Mouse (Mus musculus) liver, postnatal 0 days (tissue): ENCODE data around the gene Lrch1. TPM values are rescaled to one million over a fixed set of nuclear protein-coding genes. Genes with fewer than 3 reads are reported as not detected.

Experiments
- ATAC-seq: fragments of 200-750 bp; cut with Nextera tagmentation; 2 replicates; pipeline ENCODE4 v1.8.0; 2017; ENCODE audit warnings: mild to moderate bottlenecking, moderate library complexity
- DNase-seq: peaks from one replicate; pipeline ENCODE4 v3.0.0-alpha.2; 2016
- H3K27ac ChIP-seq: fragments of 300-500 bp; sonication (generic); 2 replicates; pipeline ENCODE4 v1.5.1; 2014; ENCODE audit warnings: antibody characterized with exemption, moderate library complexity, mild to moderate bottlenecking, low read depth
- H3K27me3 ChIP-seq: fragments of 300-500 bp; sonication (generic); 2 replicates; pipeline ENCODE4 v1.6.1; 2014; ENCODE audit warnings: low read length, control low read depth, mixed read lengths; ENCODE audit not compliant: insufficient read depth
- H3K36me3 ChIP-seq: fragments of 300-500 bp; sonication (generic); replicated peaks from 2 replicates; pipeline ENCODE4 v1.6.1; 2014; ENCODE audit warnings: mild to moderate bottlenecking, control low read depth, low read length, moderate library complexity, mixed read lengths; ENCODE audit not compliant: insufficient read depth
- H3K4me1 ChIP-seq: fragments of 300-500 bp; sonication (generic); 2 replicates; pipeline ENCODE4 v1.6.1; 2014; ENCODE audit warnings: antibody characterized with exemption, mild to moderate bottlenecking, control low read depth; ENCODE audit not compliant: insufficient read depth
- H3K4me2 ChIP-seq: fragments of 300-500 bp; sonication (generic); 2 replicates; pipeline ENCODE4 v1.6.1; 2014; ENCODE audit warnings: low read depth, mild to moderate bottlenecking, low read length, moderate library complexity, mixed read lengths
- H3K4me3 ChIP-seq: fragments of 300-500 bp; sonication (generic); 2 replicates; pipeline ENCODE4 v1.5.1; 2014; ENCODE audit warnings: low read depth, low read length
- H3K9ac ChIP-seq: fragments of 300-500 bp; sonication (generic); replicated peaks from 2 replicates; pipeline ENCODE4 v1.6.1; 2014; ENCODE audit warnings: mild to moderate bottlenecking, moderate library complexity
- H3K9me3 ChIP-seq: fragments of 300-500 bp; sonication (generic); 2 replicates; pipeline ENCODE4 v1.6.1; 2016; ENCODE audit warnings: mild to moderate bottlenecking, control low read depth, low read length, mixed read lengths
- CTCF ChIP-seq: sonication (generic); IDR thresholded peaks from 2 replicates; pipeline ENCODE4 v1.5.1; 2016; ENCODE audit warnings: antibody characterized with exemption, low read depth
- EP300 ChIP-seq: IDR thresholded peaks from 2 replicates; pipeline ENCODE4 v1.6.1; 2016; ENCODE audit warnings: antibody characterized with exemption, low read depth, mild to moderate bottlenecking
- WGBS: fragments of 180-500 bp; shearing (Covaris S2); extraction: QIAGEN DNeasy Blood & Tissue Kit; methylation state at CpG from one replicate; pipeline ENCODE4 v1.1.7; 2014; ENCODE audit not compliant: insufficient replicate concordance; 5-methylcytosine and 5-hydroxymethylcytosine counted together
- polyA plus RNA-seq: library from polyadenylated mRNA; unstranded; fragments of >200 nt; fragmentation: Nextera tagmentation; extraction: Ambion mirVana; gene quantifications from 2 replicates; pipeline ENCODE4 v1.2.1, GENCODE M21; 2015

Lrch1 gene
- polyA plus RNA-seq, 1 experiment from 2014 or later, result 3.6 TPM

DNA sequence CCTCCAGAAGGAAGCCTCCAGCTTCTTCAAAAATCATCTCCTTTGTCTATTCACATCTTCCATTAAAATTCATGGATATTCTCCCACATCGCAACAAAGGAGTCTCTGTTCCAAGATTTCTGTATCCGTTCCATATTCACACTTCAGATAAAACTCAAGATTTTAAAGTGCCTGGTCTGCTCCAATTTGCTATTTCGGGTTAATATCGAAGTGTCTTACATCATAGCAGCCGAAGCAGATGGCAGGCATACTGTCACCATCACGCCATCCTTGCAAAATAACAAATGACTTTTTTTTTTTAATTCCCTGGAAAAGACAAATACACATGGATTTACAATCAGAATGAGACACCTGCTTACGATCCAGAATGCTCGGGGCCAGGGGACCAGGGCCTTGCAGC lies 40.0 kb downstream of the Lrch1 start:
- ATAC-seq, result no peak

DNA sequence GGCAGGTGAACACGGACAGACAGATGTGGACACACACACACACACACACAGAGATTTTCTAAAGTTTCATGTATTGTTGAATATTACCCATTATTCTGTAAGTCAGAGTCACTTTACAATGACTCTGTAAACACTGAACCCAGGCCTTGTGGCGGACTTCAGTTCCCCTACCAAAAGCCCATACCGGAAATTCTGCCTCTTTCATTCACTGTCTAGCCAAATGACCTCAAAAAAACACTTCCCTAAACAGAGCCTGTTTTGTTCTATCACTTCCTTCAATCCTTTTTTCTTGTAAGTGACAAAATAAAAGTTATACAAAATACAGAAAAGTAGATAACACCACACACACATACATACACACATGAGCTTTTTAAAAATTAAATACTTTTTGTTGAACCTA lies 41.7 kb downstream of the Lrch1 start:
- Histone ChIP-seq H3K9ac (no peak overlapping the region), H3K4me1 (peaks cover 20% of the 10 kb centered on the region), H3K9me3 (no peaks in the 10 kb centered on the region), H3K4me2 (no peak overlapping the region), H3K4me3 (no peak overlapping the region), H3K36me3 (no peaks in the 10 kb centered on the region), H3K27me3 (no peaks in the 10 kb centered on the region), H3K27ac (no peak overlapping the region)
- TF ChIP-seq CTCF, result no peak
- TF ChIP-seq EP300, result no peak
- WGBS, result 44% methylated on average over 3 of the region's 3 CpGs
- no peak for DNase-seq
- no peak for ATAC-seq

More for the DNA sequence above, 40.0 kb downstream of the Lrch1 start:
- H3K9me3 ChIP-seq, result no peaks in the 10 kb centered on the region
- no peak overlapping the region for H3K9ac ChIP-seq
- H3K4me1 ChIP-seq, result peaks cover 20% of the 10 kb centered on the region
- H3K27me3 ChIP-seq, result no peaks in the 10 kb centered on the region
- DNase-seq, result no peak
- no peak overlapping the region for H3K27ac ChIP-seq
- H3K4me3 ChIP-seq, result no peak overlapping the region
- no peak overlapping the region for H3K4me2 ChIP-seq
- TF ChIP-seq EP300 (no peak), CTCF (no peak)
- 85% methylated on average over 8 of the region's 8 CpGs for WGBS
- no peaks in the 10 kb centered on the region for H3K36me3 ChIP-seq

DNA sequence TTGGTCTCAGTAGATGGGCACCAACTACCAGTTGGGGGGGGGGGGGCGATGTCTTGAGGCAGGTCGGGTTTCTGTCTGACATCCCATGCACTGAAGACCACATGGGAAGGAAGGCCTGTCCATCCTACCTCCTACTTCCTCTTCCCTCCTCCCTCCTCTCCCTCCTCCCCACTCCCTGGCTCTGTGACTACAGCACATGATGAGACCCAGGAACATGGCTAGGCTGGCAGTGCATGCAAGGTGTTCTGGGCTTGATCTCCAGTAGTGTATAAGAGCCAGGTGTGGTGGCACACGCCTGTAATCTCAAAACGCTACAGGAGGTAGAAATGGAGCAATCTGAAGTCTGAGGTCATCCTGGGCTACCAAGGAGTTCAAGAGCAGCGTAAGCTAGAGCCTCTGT lies 43.2 kb downstream of the Lrch1 start:
- H3K4me3 ChIP-seq, result no peak overlapping the region
- no peak for DNase-seq
- H3K27ac ChIP-seq, result no peak overlapping the region
- H3K4me1 ChIP-seq, result peaks cover 26% of the 10 kb centered on the region
- no peaks in the 10 kb centered on the region for H3K36me3 ChIP-seq
- no peak overlapping the region for H3K4me2 ChIP-seq
- TF ChIP-seq CTCF (no peak), EP300 (no peak)
- H3K9ac ChIP-seq, result no peak overlapping the region
- no peaks in the 10 kb centered on the region for H3K27me3 ChIP-seq
- WGBS, result 71% methylated on average over 5 of the region's 5 CpGs
- no peak for ATAC-seq
- no peaks in the 10 kb centered on the region for H3K9me3 ChIP-seq

DNA sequence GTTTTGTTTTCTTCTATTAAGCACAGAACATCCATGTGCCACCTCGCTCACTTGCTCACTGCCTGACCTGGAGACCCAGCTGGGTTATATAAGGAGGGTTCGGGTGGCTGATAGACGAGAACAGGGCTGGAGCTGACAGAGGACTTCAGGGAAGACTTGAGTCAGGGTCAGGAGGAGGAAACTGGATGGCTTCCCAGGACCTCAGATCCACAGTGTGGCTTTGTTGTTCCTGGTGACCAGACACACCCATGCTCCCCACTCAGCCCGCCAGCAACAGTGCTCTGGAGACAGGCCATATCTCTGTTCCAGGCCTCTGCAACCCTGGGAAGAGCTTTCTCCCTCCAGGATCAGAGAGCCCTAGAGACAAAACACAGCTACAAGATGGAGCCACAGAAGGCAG lies 44.6 kb downstream of the Lrch1 start:
- no peak for TF ChIP-seq EP300
- no peak for TF ChIP-seq CTCF
- Histone ChIP-seq H3K27me3 (no peaks in the 10 kb centered on the region), H3K4me1 (peaks cover 26% of the 10 kb centered on the region), H3K9me3 (no peaks in the 10 kb centered on the region), H3K4me2 (no peak overlapping the region), H3K9ac (no peak overlapping the region), H3K27ac (no peak overlapping the region), H3K36me3 (no peaks in the 10 kb centered on the region), H3K4me3 (no peak overlapping the region)
- no peak for ATAC-seq
- WGBS, result 75% methylated on average over 4 of the region's 4 CpGs
- DNase-seq, result no peak

DNA sequence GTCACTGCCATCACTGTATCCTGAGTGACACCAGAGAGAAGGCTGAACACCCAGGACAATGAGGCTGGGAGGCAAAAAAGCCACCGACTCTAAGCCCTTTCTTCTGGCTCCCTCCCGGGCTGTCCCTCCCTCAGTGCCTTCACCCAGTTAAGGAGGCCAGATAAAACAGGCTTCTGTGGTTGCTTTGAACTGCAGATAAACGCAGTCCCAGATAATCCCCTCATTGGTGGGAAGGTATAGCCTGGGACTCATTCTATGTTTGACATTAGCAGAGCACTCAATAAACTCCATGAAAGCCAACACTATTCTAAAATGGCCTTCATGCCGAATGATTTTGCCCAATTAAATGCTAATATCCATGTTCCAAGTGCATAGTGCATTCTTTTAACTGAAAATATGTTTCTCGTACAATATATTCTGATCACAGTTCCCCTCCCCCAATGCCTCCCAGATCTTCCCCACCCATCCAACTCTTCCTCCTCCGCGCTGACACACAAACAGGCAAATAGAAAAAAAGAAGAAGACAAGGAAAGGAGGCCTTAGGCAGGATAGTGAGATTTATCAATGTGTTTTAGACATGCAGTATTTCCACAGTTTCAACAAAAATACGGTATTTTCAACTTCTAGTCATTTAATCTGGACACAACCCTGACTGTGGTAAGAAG lies 46.8 kb downstream of the Lrch1 start:
- TF ChIP-seq CTCF (no peak), EP300 (no peak)
- H3K27me3 ChIP-seq, result no peaks in the 10 kb centered on the region
- no peak overlapping the region for H3K27ac ChIP-seq
- no peak overlapping the region for H3K4me3 ChIP-seq
- no peak overlapping the region for H3K9ac ChIP-seq
- no peaks in the 10 kb centered on the region for H3K36me3 ChIP-seq
- H3K4me2 ChIP-seq, result 0 out of 2 replicates have a peak overlapping the region, but pooled peaks have one; percentile 14
- DNase-seq (no peak), ATAC-seq (0 out of 2 replicates have a peak, but pooled peaks have one; percentile 19)
- no peaks in the 10 kb centered on the region for H3K9me3 ChIP-seq
- 57% methylated on average over 8 of the region's 8 CpGs for WGBS
- peaks cover 17% of the 10 kb centered on the region for H3K4me1 ChIP-seq

DNA sequence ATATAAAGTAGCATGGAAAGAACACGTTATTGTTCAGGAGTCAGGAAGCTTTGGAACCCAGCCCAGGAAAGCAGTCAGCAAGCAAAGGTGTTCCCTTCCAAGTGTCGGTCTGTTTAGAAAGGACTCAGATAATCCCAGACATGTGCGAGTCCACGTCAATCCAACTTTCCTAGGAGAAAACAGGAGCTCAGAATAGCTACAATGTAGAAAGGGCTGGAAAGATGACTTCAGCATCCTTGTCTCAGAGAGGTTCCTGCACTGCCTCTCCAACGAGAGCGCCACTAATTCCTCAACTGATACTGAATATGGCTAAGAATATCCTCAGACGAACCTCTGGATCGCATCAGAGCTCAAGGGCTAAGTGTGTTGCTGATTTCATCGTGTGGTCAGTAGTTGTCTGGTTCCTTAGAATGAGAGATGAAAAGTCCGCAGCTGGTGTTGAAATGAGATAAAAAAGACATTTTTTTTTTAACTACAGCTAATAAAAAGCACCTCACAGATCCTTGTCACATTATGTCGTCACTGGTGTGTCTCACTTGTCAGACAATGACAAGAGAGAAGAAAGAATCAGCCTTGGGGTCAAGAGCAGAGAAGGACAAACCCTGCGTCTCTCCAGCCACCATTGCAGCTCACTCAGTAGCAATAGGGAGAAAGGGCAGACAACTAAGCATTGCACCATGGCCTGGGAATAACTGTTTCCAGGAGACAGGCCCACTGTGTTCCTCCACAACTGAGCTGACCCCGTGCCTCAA lies 47.5 kb downstream of the Lrch1 start:
- DNase-seq (no peak), ATAC-seq (no peak)
- no peak overlapping the region for H3K4me3 ChIP-seq
- no peaks in the 10 kb centered on the region for H3K9me3 ChIP-seq
- no peak for TF ChIP-seq EP300
- TF ChIP-seq CTCF, result no peak
- H3K27ac ChIP-seq, result no peak overlapping the region
- H3K27me3 ChIP-seq, result no peaks in the 10 kb centered on the region
- no peaks in the 10 kb centered on the region for H3K36me3 ChIP-seq
- H3K4me2 ChIP-seq, result peak overlapping the region; percentile 14; the same call in 1 of the 2 replicates
- no peak overlapping the region for H3K9ac ChIP-seq
- 60% methylated on average over 13 of the region's 13 CpGs for WGBS
- peaks cover 17% of the 10 kb centered on the region for H3K4me1 ChIP-seq
